Mouse (Mus musculus): ENCODE results near the gene Olfr519.

DNA sequence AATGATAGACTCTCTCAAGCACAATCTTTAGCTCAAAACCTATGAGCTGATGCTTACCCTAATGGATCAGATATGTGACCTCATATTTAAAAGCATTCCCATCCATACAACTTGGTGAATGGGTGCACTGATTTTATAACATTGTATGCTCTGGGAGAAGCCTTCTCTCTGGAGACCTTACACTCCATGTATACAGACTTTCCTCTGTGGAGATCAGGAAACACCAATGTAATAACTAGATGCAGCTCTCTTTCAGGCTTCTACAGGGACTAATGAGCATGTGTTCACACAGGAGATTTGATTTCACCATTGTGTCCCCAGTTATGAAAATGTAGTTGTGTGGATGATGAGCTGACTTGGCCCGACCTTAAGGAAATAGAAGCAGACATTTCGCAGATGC, 43.8 kb downstream of the Olfr519 start, which contains the start of gene Olfr516:
- TF ChIP-seq CTCF (IDR thresholded peaks at IDR 0.05; ENCODE audit: low read depth) (no peak), EP300 (optimal IDR thresholded peaks at IDR 0.05) (no peak)

Measured in stomach, postnatal 0 days (tissue).